Mouse (Mus musculus) layer of hippocampus, adult 11-12 months (tissue): Measurements from ENCODE around the gene Rps27a.

Source experiments
- DNase-seq: peaks from one replicate; pipeline ENCODE4 v3.0.0; 2022; ENCODE audit warnings: low spot score

The Rps27a gene

DNA sequence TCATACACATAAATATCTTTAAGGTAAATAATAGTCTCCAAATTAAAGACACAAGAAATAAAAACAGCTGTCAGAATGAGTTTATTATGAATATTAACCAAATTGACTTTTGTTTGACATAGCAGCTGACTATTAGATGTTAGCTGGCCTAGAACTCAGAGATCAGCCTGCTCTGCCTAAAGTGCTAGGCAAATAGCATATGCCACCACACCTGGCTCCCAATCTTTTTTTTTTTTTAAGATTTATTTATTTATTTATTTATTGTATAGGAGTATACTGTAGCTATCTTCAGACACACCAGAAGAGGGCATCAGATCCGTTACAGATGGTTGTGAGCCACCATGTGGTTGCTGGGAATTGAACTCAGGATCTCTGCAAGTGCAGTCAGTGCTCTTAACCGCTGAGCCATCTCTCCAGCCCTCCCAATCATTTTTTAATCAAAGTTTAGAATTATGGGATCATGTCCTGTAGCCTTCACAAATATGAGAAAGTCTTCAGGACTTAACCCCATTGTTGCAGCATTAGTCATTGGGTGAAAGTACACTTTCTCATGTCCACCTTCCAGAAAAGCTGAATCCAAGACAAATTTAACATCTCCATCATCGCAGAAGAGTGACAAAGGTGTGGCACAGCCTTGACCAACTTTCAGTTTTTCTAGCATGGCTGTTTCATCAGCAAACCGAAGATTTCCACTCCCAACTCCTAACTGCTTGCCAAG is 34.9 kb downstream of the Rps27a start:
- DNase-seq, result no peak

GRCm38 (mm10) chr11:29509421-29509820 is 38.5 kb downstream of the Rps27a start:
- DNase-seq, result no peak

- no peak for DNase-seq
These were observed 42.8 kb downstream of the Rps27a start for GRCm38 (mm10) chr11:29504899-29505625.

- no peak for DNase-seq
These were observed 43.7 kb downstream of the Rps27a start for GRCm38 (mm10) chr11:29503948-29504893.

GRCm38 (mm10) chr11:29496962-29497361 is 50.9 kb downstream of the Rps27a start:
- no peak for DNase-seq
